Mouse (Mus musculus) thymus, postnatal 36 days (tissue): ENCODE results near the gene Taok3.

Experiments
- DNase-seq, 2 experiments: peaks; one replicate each; pipeline ENCODE4 v3.0.0; 2022; ENCODE audit warnings: mixed read lengths in 2 of 2

Taok3 gene

DNA sequence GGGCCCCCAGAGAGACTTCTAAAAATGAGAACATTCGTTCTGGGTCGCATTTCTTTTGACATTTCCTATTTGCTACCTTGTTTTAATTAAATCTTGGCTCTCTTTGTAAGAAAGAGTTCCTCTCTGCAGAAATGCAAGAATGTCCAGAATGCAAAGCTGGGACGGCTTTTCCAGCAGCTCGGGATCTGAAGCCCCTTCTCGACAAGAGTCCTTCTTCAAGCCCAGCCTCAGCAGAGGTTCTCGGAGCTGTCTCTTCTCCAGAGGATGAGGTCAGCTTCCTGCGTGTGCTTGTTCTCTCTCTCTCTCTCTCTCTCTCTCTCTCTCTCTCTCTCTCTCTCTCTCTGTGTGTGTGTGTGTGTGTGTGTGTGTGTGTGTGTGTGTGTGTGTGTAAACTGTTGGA is 2.2 kb upstream of the Taok3 start:
- DNase-seq = no peak

DNA sequence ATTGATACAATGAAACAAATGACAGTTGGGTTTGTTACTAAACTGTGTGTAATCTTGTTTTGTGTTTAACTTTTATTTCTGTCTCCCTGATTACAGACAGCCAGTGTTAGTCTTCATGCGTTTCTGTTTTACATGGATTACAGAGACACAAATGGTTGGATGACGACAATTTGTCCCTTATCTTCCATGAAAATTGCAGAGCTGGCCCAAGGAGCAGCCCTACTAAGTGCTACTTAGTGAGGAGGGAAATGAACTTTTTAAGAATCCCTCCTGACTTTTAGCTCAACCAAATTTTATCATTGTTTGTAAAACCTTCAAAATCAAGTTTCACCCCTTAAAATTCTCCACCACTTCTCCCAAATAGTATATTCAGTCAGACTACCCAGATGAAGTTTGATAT is 1.7 kb upstream of the Taok3 start:
- DNase-seq = no peak

DNA sequence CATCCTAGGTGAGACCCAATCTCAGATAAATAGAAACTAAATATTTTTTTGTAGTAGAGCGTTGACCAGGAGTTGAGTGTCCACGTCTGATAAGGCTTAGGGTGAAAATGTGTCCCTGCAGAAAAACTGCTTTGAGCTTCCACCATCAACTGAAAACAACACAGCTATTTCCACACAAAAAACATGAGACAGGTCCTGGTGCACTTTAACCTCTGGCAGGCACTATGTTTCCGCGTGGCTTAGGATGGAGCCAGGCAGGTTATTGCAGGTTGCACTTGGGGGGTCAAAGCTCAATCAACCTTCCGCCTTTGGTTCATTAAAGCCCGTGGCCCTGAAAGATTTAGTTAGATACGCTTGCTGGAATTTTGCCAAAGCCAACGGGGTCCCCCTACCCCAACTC is 1.1 kb upstream of the Taok3 start:
- DNase-seq = no peak

DNA sequence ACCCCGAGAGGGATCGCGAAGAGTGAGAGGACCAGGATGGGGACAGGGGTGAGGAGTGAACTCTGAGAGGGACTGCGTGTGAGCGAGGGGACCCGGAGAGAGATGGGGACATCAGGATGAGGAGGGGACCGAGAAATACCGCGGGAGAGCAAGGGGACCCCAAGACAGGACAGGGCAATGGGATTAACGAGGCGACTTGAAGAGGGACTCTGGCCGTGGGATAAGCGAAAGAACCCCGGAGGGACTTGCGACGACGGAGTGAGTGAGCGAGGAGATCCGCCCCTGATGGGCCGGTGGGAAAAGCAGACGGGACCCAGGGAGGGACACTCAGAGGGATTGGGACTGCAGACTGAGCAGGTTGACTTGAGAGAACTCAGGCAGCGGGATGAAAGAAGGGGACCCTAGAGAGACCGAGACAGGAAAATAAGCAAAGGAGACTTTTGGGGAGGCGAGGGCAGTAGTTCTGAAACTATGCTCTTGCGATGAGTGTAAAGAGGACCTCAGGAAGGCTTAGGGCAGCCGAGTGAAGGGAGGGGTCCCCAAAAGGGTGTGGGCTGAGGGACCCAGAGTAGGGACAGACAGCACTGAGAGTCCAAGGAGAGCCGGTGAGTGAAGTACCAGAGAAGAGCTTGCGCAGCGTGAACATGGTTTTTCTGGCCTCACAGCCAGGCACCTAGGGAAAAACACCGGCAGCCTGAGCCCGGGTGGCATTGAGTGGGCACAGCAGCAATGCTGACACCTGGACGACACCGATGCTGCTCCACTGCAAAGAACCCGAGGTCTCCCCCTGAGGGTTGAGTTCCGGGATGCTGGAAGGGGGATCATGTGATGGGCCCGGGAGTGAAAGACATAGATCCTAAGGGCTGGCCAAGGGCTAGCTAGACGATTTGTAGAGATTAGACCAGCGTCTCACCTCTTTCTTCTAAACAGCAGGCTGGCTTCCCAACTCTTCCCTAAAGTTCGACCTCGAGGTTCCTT is 849 bp downstream of the Taok3 start:
- DNase-seq = no peak

DNA sequence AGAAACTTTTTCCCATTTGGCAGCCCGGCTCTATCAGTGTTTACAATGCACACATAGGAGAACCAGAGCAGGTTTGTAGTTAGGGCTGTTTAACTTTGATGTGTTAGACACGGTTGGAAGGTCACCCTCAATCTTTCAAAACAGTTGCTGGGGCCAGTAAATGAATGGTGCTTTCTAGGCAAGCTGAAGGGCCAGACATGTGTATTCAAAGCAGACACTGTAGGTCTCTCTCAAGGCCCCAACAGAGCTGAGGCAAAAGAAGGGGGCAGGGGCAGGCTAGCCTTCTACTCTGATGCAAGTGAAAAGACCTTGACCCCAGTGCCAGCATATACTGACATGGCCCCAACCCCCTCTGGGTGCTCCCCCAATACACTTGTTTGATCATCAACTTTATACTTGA is 1.7 kb downstream of the Taok3 start:
- DNase-seq = no peak

DNA sequence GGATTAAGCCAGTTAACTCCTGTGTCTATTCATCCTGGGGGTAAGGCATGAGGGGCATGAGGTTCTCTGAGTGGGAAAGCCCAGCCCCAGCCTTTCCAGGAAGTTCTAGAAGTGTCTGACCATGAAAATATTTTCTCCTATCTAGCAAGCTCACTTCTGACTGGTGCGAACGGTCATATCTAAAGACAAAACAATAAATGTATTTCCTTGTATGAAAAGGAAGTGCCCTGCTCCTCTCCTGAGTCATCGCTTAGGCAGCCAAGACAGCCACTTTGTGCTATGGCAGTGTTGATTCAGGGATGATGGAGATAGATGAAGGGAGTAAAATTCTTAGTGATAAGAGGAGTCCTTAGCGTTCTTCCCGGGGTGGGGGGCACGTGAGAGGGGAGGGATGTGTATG is 3.2 kb downstream of the Taok3 start:
- DNase-seq = no peak

DNA sequence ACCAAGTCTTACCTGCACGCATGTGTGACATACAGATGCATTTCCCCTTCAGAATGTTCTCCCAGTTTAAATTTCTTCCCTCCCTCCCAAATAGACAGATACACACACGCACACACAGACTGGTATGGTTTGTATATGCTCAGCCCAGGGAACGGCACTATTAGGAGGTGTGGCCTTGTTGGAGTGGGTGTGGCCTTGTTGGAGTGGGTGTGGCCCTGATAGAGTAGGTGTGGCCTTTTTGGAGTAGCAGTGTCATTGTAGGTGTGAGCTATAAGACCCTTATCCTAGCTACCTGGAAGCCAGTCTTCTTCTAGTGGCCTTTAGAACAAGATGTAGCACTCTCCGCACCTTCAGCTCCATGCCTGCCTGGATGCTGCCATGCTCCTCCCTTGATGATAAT is 3.9 kb downstream of the Taok3 start:
- DNase-seq = no peak

DNA sequence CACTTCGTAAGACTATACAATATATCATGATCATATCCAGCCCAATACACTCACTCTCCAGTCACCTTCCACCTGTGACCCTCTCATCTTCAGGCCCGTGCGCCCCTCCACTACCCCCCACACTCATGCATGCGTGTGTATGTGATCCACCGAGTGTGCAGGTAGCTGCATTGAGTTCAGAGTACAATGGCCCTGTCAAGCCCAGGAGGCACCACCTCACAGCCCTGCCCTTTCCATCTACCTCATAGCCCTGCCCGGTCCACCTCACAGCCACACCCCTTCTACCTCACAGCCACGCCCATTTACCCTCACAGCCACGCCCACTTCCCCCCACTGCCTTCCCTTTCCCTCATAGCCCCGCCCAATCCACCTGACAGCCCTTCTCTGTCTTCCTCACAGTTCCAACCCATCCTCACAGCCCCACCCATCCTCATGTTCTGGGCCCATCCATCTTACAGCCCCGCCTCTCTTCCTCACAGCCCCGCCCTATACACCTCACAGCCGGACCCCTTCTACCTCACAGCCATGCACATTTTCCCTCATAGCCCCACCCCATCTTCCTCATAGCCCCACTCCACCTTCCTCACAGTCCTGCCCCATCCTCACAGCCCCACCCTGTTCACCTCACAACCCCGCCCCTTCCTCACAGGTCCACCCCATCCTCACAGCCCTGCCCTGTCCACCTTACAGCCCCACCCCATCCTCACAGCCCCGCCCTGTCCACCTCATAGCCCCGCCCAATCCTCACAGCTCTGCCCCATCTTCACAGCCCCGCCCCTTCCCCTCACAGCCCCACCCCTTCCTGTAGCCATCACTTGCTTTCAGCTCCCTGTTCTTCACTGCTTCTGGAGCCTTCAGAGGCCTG is 5.8 kb downstream of the Taok3 start:
- DNase-seq = no peak

DNA sequence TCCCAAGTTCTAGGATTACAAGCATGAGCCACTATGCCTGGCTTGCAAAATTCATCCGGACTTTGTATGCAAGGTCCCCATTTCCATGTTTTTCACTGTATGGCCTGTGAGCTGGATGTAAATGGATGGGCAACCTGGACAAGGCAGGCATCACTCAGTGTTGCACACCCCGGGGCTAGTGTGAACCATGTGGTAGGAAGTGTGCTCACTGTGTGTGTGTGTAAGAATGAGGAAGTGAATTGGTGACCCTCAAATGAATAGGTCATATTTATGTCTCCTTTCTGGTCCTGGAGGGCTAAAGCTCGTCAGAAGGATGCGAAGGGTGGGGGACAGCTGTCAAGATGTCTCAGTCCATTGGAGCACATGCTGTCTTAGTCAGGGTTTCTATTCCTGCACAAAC is 7.1 kb downstream of the Taok3 start:
- no peak for DNase-seq

DNA sequence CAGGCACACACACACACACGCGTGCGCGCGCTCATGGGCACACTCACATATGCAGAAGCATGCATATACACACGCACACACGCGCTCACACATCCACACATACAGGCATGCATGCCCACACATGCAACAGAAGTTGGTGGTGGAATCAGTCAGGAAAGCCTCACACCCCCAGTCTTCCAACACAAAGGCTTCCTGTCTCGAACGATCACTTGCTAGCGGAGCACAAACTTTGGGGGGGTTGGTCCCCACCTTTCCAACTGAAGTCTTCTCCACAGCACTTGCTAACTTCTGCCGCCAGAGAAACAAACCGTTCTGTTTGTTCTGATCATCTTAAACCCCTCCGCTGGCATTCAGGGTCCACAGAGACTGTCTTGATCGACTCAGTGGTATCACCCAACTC is 10.8 kb downstream of the Taok3 start:
- peak; percentile 46 to 66 for DNase-seq

DNA sequence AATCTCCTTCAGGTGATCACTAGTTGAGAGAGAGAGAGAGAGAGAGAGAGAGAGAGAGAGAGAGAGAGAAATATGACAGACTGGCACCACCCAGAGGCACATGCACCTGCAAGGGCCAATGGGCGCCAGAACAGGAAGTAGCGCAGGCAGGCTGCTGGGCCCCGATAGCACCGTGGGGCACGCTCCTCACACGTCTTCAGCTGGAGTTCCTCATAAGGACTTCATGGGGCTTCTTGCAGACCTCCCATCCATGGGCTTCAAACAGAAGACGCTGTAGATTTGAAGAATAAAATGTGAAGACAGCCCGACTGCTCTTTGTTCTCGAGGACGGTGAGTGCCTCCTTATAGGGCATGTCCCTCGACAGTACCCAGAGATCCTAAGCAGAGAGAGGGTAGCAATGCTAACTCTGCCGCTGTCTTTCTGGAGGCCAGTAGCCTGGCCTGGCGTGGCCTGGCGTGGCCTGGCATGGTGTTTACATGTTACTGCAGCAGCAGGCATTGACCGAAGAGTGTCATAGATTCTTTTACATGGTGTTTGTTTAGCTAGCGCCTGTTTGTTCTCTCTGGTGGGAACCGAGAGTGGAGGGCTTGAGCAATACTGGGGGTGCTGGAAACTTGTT is 13.6 kb downstream of the Taok3 start:
- peak; percentile 82 to 89 for DNase-seq

DNA sequence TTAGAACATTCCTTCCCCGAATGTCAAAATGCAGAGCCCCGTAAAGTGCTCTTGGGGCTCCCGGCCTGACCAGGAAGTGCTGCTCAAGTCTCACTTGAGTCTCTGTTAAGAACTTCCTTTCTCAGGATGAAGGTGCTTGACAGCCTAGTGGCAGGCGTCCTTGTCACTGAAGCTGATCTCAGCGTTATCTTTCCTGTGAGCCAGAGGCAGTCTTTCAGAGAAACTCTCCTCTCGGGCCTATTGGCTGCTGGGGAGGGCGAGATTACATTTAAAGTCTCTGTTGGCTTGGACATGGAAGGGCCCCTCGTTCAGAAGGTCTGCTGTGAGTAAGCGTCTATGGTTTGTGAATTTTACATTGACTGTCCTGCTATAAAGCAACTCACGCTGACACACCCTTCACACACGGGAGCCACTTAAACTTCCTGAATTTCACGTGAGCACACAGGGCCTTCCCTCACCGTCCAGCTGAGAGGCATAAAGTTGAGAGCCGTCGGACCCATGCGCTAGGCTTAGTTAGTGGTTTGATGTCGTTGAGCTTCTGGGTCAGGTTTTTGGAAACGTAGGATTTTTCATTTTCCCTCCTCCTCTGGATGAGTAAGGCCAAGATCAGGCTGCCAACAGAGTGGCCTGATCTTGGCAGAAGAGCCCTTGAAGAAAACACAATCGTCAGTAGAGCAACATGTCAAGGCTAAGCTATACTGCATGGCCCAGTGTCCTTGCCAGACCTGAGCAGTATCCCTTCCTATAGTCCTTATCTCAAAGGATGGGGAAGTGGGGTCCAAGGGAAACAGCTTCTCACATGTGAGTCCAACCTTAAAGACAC is 14.3 kb downstream of the Taok3 start:
- DNase-seq = peak; percentile 47 to 50

DNA sequence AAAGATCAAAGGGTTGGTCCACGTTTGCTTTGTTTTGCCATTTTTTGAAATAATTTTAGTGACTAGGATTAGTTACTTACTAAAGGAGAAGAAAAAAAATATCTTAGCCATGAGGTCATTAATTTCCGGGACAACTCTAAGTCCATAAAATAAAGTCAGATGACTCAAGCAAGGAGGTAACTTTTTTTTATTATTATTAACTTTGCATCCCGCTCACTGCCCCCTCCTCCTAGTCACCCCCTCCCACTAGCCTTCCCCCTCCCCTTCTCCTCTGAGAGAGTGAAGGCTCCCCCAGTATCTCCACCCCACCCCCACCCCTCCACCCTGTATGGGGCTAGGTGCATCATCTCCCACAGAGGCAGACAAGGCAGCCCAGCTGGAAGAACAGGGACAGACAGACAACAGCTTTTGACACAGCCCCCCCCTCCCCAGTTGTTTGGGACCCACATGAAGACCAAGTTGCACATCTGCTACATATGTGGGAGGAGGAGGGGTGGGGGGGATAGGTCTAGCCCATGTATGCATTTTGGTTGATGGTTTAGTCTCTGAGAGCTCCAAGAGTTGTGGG is 15.0 kb downstream of the Taok3 start:
- no peak for DNase-seq

DNA sequence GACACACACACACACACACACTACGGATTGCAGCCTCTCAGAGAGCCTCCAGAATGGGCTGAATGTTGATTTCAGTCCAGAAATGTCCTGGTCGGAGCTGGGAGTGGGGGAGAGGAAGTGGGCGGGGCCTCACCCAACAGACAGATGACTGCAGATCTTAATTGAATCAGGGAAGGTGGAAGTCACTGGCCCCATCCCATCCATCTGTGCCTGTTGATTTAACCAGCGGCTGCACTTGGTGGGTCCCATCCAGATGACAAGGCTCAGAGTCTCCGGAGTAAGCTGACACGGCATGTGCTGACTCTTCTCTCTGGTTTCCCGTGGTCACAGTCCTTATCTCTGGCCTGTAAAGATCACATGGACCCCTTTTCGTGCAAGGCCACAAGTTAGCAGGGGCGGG is 15.9 kb downstream of the Taok3 start:
- DNase-seq = peak; percentile 55 to 67

DNA sequence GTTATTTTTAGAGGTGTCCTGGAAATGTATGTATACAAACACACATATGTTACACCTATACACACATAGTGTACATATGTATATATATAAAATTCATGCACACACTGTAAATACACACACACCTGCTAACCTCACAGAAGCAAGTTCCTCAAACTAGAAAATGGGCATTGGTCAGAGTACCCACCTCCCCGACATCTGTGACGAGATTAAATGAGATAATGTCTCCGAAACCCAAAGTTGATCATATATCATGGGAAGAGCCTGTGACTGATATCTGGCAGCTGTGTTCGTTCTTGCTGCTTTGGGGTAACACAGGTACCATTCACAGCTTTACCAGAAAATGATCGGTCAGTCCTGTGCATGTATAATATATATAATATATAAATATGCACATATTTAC is 16.6 kb downstream of the Taok3 start:
- DNase-seq = no peak

DNA sequence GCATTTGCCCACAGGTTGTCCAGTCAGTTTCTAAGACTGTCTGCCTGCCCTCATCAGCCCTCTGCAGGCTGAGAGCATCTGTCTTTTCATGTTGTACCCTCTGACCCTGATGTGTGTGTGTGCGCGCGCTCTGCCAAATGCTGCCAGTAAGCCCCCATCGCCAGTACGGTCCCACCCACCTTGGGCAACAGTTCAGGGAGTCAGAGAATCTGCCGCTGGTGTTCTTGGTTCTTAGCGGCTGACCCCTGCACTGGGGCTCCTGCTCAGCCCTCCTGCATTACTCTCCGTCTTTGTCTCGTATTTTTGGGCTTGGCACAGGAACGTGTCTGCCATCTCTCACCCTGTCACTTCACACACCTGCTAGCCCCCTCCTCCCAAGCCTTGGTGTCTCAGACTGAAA is 17.1 kb downstream of the Taok3 start:
- DNase-seq = no peak

DNA sequence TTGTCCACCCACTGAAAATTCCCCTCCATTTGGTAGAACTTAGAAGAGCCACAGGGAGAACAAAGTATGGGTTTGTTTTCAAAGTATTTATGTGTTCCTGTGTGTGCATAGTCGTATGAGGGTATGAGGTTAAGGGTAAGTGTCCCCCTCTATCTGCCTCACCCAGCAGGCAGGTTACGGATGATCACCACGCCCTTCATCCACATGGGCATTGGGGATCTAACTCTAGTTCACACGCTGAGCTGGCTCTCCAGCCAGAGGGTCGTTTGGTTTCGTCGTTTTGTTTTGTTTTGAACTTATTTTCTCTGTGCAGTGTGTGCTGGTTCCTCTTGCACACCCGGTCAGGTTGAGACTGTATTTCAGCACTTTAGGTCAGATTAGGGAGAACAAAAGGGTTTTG is 17.7 kb downstream of the Taok3 start:
- no peak for DNase-seq

DNA sequence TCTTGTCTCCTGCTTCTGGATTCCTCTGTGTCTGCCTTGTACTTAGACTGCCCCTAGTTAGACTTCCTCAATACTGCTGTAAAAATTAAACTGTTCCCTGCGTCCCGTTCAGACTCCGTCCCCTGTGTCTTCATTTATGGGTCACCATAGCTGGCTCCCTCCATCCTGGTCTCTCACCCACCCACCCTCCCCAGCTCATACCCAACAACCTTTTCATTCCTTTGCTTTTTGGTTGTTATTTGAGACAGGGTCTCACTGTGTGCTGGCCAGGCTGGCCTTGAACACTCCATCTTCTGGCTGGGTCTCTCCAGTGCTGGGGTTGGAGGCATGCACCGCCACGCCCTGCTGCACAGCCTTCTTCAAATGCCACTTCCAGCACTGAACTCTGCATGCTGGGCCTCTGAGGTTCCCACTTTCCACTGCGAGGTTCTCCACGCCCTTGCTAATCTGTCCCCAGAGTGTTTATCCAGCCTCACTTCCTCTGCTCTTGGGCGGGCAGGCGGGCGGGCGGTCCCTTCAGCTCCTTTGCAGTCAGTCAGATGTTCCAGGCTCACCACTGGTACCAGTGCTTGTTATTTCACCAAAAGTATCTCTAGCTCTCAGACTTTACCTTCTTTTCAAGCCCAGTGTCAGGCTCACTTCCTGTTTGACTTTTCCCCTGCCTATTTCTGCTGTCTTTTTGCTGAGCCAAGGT is 18.5 kb downstream of the Taok3 start:
- DNase-seq = peak; percentile 43 to 54

DNA sequence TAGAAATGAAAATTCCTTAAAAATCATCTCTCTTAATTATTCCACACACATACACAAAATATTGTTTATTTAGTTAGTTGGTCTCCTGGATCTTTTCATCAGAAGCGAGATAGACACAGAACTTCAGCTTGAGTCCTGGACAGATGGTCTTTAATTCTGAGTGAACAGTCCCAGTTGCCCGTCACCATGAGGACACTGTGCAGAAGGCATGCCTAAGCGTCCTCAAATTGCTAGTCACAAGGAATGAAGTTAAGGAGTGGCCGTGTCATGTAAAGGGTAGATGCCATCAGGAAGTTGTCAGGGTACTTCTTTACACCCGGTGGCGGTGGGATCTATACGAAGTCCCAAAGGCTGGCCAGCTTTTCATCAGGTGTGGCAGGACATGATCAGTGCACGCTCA is 19.9 kb downstream of the Taok3 start:
- no peak for DNase-seq

DNA sequence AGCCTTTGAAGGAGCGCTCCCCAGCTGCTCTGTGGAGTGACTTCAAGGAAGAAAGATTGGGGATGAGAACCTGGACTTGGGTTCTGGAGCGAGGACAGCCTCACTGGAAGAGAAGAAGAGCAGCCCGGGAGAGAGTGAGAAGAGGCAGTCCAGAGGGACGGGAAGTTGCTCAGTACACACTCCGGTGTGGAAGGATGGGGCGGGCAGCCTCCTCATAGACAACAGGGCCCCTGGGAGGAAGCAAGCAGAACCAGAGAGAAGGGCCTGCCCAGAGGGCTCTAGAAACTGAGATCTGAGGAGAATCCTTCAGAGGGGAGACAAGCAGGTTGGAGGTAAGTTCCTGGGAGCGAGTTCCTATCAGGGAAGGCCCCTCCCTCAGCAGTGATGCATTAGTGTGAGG is 20.4 kb downstream of the Taok3 start:
- no peak for DNase-seq

DNA sequence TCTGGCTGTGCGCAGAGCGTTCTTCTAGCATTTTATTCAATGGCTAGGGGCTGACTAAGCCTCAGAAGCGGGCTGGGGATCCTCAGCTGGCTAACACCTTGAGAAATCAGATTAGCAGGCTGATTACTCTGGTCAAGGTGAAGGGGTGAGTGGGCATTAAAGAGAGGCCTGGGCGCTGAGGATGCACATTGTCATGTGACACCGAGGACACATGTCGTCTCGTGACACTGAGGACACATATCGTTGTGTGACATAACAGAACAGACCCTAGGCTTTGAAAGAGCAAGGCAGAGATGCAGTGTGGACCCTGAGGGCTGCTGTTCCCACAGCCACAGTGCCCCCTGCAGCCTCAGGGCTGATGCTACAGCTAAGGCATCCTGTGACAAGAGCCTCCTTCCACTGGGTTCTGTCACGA is 23.8 kb downstream of the Taok3 start:
- DNase-seq = peak; percentile 71 to 80
